Mouse (Mus musculus) CD4-positive, CD25-positive, alpha-beta regulatory T cell, adult 4 months (primary cell): ENCODE data around the gene Fn3krp. TPM values are rescaled to one million over a fixed set of nuclear protein-coding genes. Genes with fewer than 3 reads are reported as not detected.

Source experiments
- ATAC-seq: one replicate; pipeline ENCODE4 v1.8.0; 2017
- polyA plus RNA-seq, 2 experiments: library from polyadenylated mRNA; unstranded; fragments of 100-300 nt; shearing (Covaris generic); gene quantifications; one replicate each; pipeline ENCODE4 v1.2.1; 2017

Fn3krp gene
- polyA plus RNA-seq, result 1 to 10 TPM; 1.8 to 2.6 TPM

DNA sequence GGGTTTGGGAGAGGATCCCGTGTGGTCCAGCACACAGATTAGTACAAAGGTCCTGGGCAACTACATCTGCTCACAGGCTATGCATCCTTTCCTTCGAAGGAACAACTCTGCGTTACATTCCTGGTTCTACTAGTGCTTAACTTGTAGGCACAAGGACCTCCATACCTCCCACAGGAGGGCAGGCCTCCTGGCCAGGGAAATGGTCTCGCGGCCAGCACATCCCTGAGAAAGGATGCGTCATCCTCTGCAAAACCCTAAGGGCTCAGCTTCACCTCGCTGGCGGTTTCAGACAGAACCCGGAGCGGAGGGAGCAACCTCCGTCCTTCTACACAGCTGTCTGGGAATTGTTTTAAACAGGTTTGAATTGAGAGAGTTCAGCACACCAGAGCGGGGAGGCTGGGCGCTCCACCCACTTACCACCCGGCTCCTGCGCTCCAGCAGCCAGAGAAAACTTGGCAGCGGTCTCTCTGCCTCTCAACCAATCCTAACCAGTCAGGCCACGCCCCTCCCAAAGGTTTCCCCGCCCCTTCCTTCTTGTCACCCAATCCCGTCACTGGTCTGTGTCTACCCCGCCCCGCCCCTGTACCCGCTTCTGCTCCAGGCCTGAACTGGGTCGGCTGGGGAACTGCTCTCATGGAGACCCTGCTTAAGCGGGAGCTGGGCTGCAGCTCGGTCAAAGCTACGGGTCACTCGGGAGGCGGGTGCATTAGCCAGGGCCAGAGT is at the start of gene Fn3krp:
Gene Fn3krp, plus strand, starts transcription at position 572 of the 723 bp plus-strand sequence.
- peak; percentile 99 for ATAC-seq

DNA sequence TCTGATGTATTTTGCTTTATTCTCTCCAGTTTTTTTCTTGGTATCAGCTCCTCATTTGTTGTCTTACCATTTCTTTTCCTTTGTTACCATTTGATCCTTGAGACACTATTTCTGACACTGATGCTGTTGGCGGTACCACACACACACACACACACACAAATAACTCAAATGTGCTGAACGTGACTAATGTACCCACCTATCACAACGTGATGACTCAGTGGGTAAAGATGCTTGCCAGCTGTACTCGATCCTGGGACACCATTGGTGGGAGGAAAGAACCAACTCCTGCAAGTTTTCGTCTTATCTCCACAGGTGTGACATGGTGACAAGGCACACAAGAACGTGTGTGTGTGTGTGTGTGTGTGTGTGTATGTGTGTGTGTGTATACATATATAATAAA is 47.9 kb upstream of the Fn3krp start:
- no peak for ATAC-seq

- no peak for ATAC-seq
These were observed 42.6 kb upstream of the Fn3krp start for GRCm38 (mm10) chr11:121378644-121379043.

DNA sequence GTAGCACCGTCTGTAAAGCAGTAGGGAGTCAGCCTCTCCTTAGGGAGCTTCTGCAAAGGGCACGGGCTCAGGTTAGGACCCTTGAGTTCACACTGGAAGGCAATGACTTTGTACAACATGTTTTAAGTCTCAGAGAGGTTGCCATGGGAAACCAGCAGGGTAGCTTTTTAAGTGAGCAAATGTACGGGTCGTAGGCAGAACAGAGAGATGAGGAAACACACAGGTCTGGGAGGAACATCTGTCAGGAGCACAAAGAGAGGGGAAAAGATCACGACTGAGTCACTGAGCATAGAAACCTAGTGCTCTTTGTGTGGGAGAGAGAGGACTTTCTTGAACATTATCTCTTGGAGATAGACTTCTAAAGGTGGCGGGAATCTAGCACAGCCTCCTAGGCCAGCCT is 40.9 kb upstream of the Fn3krp start:
- no peak for ATAC-seq

DNA sequence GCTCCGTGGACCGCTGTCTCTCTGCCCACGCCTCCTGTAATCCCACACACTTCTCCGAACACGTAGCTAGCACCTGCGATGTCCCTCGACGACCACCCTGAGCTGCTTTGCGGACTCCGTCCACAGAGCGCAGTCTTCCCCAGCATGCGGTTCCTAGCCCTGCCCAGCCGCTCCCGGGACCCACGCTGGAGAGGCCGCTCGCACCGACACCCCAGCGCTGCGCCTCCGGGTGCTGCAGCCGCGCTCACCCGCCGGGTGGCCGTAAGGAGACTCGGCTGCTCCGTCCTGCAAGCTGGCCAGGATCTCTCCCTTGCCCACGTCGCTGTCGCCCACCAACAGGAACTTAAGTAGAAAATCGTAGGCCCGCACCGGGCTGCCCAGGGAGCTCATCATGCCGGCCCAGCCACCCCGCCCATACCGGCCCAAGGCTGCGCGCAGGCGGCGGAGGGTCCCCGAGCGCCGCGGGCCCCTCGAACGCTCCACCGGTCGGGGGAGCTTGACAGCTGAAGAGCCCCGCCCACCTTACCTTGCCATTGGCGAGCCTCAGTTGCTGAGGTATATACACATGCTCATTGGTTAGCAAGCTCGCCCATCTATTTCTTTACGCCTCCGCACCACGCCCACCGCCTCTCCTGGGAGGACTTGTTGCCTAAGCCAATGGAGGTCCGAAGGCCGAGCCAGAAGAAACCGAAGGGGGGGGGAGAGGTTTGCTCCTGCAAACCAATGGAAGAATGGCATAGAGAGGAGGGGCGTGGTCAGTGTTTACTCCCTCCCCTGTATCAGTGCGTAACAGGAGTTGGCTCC is 33.2 kb upstream of the Fn3krp start, which contains the start of gene Rab40b:
Gene Rab40b, minus strand, starts transcription at position 502 of the 804 bp plus-strand sequence.
- ATAC-seq, result no peak

DNA sequence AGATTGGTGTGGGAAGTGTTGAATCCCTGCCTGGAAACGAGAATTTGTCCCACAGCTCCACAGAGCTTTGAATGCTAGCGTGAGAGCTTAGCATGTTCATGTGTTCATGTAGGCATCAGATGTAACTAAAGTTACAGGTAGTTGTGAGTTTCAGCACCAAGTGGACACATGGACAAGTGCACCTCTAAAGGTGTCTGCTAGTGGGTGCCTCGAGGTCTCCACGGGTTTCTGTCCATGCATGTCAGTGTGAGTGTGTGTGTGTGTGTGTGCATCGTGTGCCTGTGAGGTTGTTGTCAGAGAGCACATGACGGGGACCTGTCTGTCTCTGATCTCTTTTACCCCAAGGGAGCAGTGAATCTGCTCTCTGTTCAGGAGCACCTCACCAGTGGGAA is 32.7 kb upstream of the Fn3krp start:
- ATAC-seq, result no peak

DNA sequence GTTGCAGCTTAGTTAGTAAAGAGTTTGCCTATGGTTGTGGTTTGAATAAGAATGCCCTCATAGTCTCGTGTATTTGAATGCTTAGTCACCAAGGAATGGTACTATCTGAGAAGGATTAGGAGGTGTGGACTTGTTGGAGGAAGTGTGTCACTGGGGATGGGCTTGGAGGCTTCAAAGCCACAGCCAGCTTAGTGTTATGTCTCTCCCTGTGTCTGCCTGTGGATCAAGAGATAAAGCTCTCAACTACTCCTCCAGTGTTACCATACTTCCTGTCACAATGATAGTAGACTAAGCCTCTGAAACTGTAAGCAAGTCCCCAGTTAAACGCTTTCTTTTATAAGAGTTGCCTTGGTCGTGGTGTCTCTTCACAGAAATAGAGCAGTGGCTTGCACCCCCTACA is 30.4 kb upstream of the Fn3krp start:
- ATAC-seq, result no peak

DNA sequence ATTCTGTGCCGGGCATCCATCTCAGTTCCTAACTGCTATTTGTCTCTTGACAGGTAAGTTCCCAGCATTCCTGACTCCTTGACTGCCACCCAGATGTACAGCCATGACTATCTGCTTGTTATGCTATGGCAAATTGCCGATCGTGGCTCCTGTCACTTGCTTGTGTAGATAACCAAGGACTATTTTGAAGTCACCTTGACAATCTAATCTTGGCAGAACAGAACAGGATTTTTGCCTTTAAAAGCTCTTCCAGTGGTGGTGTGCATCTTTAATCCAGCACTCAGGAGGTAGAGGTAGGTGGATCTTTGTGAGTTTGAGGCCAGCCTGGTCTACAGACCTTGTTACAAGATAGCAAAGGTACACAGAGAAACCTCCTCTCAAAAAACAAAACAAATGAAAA is 28.8 kb upstream of the Fn3krp start:
- no peak for ATAC-seq

- no peak for ATAC-seq
These were observed 13.6 kb upstream of the Fn3krp start for GRCm38 (mm10) chr11:121407366-121408155.

DNA sequence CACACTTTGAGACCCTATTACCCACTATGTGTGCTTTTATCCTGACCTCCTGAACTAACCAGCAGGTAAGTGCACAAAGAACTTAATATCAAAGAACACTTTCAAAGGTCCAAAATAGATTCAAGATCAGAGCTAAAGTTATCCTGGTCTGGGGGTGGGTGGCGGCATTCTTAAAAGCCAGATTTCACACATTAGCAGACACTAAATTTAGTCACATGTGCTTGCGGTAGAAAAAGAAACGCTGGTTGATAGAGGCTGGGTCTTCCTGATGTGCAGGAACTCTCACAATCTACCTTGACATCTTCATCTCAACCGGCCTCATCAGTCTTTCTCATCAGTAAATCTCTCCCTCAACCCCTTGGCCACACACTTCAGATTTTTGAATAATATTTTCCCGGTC is 6.4 kb upstream of the Fn3krp start:
- ATAC-seq, result no peak

DNA sequence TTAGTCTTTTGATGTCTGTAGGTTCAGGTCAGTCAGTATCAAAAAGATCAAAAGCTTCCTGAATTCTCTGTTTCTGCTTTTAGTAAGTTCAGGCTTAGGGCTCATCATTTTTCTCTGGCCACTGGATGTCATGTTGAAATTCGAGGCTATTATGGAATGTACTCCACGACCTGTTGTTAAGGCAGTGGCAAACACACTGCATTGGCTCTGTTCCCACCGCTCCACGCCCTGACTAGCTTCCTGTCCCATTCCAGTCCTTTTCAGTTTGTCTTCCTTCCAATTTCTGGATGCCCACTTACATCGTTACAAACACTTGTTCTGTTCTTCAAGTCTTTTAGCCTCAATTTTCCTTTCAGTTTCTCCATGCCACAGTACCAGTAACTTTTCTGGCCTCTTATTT is 5.8 kb upstream of the Fn3krp start:
- ATAC-seq, result no peak

DNA sequence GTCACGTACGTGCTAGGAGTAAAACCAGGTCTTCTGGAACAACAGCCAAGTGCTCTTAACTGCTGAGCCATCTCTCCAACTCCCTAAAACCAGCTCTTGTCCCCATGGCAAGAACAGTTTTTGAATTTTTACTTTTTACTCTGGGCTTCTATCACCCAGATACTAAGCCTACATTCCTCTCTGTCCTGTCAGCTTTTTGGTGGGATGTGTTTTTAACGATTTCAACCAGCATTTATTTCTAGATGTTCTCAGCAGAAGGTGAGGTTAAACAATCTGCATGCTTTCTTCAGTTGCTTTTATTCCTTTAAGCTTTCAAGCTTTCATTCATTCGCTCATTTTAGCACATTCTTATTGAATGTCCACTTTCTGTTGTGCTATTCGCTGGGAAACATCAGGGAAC is 3.2 kb upstream of the Fn3krp start:
- no peak for ATAC-seq

DNA sequence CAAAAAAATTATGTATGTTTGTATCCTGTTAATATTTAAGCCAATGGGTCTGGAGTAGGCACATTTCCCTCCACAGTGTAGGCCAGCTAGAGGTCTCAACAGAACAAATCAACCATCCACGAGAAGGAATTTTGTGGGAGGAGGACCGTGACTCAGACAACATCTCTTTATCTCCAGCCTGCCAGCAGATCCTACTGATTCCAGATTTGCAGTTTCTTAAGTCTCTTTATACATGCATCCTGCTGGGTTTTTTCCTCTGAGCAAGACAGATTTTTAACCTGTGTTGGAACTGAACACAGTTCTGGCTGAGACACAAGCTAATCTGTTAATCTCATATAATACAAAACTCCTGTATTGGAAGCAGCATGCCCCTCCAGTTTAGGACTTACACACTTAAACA is 2.3 kb upstream of the Fn3krp start:
- no peak for ATAC-seq

DNA sequence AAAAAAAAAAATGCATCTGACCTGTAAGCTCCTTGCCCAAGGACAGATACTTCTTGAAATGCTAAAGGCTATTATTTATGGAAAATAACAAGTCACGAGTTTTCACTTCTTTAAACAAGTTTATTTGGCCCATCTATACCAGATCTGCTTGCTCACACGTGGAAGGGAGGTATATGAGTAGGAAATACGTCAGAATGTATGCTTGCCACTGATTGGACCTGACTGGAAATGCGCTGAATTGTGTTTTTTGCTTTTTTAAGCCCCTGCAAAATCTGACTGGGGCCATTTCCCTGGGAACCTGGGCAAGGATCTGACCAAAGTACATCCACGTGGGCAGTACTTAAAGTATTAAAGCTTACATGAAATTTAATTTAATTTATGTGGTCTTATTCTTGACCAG is 822 bp upstream of the Fn3krp start:
- no peak for ATAC-seq

DNA sequence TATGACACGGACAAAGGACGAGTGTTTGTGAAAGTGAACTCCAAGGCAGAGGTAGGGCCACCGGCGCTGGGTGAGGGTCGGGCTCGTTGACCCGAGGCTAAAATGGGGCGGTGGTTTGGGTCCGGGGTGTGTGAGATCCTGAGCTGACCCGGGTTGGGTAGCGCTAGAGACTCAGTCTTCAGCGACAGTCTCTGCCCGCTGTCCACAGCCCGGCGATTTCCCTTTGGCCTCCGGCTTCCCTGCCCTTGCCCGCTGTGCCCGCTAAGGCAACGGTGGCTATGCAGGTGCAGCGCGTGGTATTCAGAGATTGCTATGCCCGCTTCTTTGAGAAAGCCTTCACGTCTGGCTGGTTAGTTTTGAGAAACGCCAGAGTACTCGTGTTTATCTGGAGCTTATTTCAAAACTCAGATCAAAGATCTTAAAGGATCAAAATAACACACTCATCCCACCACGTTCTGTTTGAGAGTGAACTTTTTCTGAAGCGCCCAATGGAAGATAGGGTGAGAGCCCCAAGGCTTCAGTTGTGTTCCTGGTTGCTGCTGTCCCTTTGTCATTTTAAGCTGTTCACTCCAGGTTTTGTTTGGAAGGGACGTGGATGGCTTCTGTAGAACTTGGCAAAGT is 462 bp downstream of the Fn3krp start:
- peak; percentile 21 for ATAC-seq

DNA sequence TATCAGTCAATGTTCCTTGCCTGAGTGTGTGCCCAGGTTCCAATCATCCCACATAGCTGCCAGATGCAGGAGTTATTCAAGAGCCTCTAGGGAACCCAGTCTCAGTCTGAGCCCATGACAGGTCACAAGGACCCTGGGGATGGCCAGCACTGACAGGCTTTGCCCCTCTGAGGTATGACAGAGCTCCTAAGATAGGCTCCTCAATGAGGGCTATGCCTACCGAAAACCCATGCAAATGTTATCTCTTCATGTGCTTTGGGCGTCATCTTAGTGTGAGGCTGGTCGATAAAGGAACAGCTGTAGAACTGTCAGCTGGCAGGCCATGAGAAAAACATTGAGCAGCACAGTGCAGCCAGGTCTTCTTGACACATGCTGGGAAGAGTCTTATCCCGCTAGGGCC is 12.2 kb downstream of the Fn3krp start:
- ATAC-seq, result no peak

DNA sequence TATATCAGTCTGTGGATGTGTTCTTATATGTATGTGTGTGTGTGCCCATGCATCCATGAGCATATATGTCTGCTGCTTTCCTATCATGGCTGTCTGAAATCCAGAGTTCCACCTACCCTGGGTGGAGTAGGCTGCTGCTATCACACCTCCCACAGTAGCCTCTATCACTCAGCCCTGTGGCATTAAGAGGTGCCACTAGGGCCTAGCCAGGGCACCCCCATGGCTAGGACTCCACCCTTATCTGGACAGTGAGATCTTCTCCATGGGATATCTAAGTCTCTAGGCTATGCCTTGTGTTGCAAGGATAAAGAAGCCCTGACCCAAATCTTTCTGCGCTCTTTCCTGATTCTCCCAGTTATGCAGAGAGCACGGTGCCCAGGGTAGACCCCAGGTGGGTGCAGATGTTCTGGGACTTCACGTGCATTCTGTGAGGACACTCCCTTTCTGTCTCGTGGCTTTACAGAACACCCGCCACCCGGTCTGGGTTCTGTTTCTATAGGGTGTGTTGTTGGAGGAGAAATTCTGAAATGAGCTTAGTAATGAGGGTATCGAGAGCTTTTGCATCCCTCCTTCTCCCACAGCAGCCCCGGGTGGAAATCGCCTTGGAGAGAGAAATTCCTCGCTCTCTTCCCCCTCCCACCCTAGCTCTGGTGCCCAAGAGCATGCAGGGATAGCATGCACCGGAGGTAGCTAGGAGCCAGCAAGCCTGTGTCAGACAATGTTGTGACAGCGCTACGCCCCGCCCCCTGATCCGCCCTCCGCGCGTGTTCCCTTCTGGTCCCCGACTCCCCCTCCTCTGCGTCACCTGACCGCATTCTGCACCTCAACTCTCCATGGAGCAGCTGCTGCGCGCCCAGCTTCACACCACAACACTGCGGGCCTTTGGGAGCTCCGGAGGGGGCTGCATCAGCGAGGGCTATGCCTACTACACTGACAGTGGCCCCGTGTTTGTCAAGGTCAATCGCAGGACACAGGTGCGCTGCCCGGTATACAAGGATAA is 13.3 kb downstream of the Fn3krp start, which contains the start of gene Fn3k:
Gene Fn3k, plus strand, starts transcription at position 758 of the 1,000 bp plus-strand sequence.
- peak; percentile 100 for ATAC-seq

GRCm38 (mm10) chr11:121437236-121437635 is 16.0 kb downstream of the Fn3krp start:
- no peak for ATAC-seq

- ATAC-seq, result no peak
These were observed 18.6 kb downstream of the Fn3krp start for GRCm38 (mm10) chr11:121439686-121440292.

DNA sequence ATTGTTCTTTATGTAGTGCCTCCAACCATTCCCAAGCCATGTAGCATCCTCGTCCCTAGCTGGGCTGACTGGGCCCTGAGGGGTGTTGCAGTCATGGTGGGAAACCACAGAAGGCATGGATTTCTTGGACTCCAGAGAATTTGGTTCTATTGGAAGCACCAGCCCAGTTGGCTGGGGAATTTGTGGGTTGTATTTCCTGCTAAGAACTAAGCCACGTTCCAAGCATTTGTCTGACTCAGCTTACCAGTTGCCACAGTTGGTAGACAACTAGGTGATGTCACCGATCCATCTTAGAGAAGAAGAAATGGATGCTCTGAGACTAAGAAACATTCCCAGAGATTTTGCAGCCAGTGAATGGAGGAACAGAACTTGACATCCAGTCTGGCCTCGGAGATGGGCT is 20.5 kb downstream of the Fn3krp start:
- ATAC-seq, result no peak

DNA sequence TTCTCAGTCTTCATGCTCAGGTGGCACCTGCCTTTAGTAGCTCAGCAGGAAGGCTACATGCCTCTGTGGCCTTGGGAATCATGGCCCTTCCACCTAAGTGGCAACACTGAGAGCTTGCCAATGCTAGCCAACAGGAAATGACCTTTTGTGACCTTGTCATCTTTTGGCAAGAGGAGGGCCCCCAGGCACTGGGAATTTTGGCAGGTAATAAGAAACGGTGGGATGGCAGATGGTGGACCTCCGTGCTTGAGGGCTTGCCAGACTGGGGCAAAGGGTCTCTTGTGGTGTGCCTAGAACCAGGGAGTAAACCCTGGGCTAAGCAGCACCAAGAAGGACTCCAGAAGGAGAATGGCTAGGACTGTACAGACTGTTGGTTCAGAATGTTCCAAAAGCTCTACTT is 20.9 kb downstream of the Fn3krp start:
- no peak for ATAC-seq
